Mouse (Mus musculus) embryonic fibroblast, embryonic 13.5 days (primary cell): Measurements from ENCODE around the gene Gpkow. TPM values are rescaled to one million over a fixed set of nuclear protein-coding genes. Genes with fewer than 3 reads are reported as not detected.
"Not testable (repeated sequence)": the region's sequence is repeated elsewhere in the genome, so short reads cannot be mapped to it uniquely, and the experiment has no call there.

Source experiments
- H3K27ac ChIP-seq: 2 replicates; pipeline ENCODE4 v1.5.1; 2012; ENCODE audit warnings: low read length, control low read depth, inconsistent platforms; ENCODE audit not compliant: insufficient read depth
- H3K4me1 ChIP-seq: 2 replicates; pipeline ENCODE4 v1.6.1; 2011; ENCODE audit warnings: low read length; ENCODE audit not compliant: control insufficient read depth, insufficient read depth
- H3K4me3 ChIP-seq: 2 replicates; pipeline ENCODE4 v1.5.1; 2011; ENCODE audit warnings: mild to moderate bottlenecking, control low read depth, low read length; ENCODE audit not compliant: insufficient read depth
- CTCF ChIP-seq: IDR thresholded peaks from 2 replicates; pipeline ENCODE4 v1.5.1; 2011; ENCODE audit warnings: mild to moderate bottlenecking, control low read depth, low read length, moderate library complexity, borderline replicate concordance; ENCODE audit not compliant: insufficient read depth
- POLR2A ChIP-seq: IDR thresholded peaks from 2 replicates; pipeline ENCODE4 v1.6.1; 2011; ENCODE audit warnings: low read depth, mild to moderate bottlenecking, control low read depth, low read length, moderate library complexity
- polyA plus RNA-seq: library from polyadenylated mRNA; stranded (reverse); fragments of >200 nt; gene quantifications from 2 replicates; pipeline ENCODE4 v1.2.4, GENCODE M21; 2011; ENCODE audit warnings: low read depth; ENCODE audit not compliant: missing spikeins, insufficient read length

Gene Gpkow
- polyA plus RNA-seq, 1 experiment: 26.0 TPM

DNA sequence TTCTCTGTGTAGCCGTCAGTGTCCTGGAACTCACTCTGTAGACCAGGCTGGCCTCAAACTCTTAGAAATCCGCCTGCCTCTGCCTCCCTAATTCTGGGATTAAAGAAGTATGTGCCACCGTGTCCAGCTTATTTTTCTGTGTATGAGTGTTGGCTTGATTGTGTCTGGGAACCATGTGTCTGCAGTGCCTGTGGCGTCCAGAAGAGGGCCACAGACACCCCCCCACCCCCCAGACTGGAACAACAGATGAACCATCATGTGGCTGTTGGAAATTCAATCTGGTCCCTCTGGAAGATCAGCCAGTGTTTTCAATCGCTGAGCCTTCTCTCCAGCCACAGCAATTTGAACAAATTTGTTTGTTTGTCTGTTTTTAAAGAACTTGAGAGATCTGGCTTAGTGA, 46.5 kb downstream of the Gpkow start:
- peaks cover 5% of the 10 kb centered on the region; the same call in 1 of the 2 replicates for H3K4me1 ChIP-seq
- H3K27ac ChIP-seq: no peak overlapping the region
- H3K4me3 ChIP-seq: no peak overlapping the region
- no peak for TF ChIP-seq POLR2A
- no peak for TF ChIP-seq CTCF

DNA sequence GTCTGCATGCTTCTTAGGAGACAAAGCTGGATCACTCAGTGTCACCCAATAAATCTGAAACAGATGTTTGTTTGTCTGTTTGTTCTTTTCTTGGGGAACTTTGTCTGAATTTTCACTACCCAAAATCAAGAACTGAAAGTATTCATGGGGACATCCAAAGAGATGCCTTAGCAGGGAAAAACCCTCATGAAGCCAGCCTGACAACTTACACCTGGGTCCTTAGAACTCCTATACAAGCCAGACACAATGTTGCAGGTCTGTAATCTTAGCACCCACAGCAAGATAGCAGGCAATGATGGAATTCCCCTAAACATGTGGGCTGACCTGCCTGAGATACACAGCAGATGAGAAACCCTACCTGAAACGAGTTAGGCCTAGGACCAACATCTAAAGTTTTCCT, 48.0 kb downstream of the Gpkow start:
- H3K27ac ChIP-seq: no peak overlapping the region
- no peak for TF ChIP-seq CTCF
- TF ChIP-seq POLR2A: no peak
- H3K4me1 ChIP-seq: peaks cover 4% of the 10 kb centered on the region; the same call in 1 of the 2 replicates
- H3K4me3 ChIP-seq: no peak overlapping the region

DNA sequence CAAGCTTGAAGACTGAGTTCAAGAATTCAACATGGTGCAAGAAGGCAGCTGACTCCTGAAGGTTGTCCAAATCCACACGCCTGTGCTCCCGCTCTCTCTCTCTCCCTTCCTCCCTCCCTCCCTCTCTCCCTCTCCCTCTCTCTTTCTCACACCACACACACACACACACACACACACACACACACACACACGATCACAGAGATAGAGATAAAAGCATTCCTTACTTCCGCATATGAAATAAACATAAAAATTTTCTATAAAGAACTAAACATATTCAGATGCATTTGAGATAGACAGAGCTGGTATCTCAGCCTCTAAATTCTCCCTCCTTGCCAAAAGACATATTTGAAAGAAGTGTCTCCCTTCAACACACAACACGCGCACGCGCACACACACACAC, 48.5 kb downstream of the Gpkow start:
- TF ChIP-seq CTCF: no peak
- TF ChIP-seq POLR2A: no peak
- Histone ChIP-seq H3K4me1 (no peaks in the 10 kb centered on the region), H3K27ac (no peak overlapping the region), H3K4me3 (no peak overlapping the region)

DNA sequence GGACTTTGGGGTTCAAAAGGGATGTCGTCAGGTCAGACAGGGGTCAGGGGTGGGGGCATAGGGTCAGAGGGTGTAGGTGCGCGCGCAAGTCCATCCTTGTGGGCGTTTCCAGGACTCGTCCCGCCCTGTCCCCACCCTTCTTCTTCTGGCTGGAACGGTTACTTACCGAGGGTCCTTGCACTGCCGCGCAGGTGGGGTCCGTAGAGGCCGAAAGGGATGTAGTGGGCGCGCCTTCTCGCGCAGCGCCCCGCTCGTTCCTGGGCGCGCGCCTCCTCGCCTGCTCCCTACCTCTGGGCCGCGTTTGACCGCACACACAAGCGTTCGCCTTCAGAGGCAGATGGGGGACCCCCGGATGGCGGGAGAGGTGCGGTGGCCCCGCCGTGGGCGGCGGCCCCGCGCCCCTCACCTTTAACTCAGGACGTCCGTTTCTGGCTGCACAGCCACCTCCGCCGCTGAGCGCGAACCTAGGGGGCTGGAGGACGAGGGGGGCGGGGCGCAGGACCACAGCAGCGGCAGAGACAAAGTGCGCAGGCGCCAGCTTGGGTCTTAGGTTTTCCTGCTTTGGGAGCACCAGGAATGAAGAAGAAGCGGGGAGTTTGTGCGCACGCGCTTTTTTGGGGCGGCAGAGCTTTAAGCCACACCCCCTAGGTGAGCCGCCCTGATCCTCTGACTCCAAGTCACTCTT, 53.6 kb downstream of the Gpkow start, which contains the start of gene Ccdc120:
Gene Ccdc120 (minus strand): TSS at position 474 of the 685 bp plus-strand sequence.
- Histone ChIP-seq H3K4me3 (peak within 1 kb of the TSS; percentile 93), H3K27ac (no peak within 1 kb of the TSS), H3K4me1 (no peaks in the 10 kb centered on the region)
- TF ChIP-seq POLR2A: no peak
- TF ChIP-seq CTCF: no peak

DNA sequence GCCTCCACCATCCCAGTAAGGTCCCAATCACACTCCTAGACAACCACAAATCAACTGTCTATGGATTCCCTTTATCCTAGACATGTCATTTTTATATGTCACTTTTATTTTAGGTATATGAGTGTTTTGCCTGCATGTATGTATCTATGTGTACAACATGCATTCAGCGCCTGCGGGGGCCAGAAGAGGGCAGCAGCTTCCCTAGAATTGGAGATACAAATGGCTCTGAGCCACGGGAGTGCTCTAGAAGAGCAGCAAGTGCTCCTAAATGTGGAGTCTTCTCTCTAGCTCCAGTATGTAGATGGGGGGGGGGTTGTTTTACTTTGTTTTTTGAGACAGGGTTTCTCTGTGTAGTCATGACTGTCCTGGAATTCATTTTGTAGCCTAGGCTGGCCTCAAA, 56.7 kb downstream of the Gpkow start:
- H3K4me3 ChIP-seq, H3K27ac ChIP-seq, H3K4me1 ChIP-seq: not testable (repeated sequence)

Other genes with a start within 250 kb of the Gpkow start
- not detected in 2 replicates for gene Foxp3, start 123.5 kb upstream of the Gpkow start, polyA plus RNA-seq
- gene Ppp1r3f, start 122.8 kb upstream of the Gpkow start, polyA plus RNA-seq: 2.9 and 3.1 TPM in 2 replicates
- 12.8 and 14.3 TPM in 2 replicates for gene Ccdc22, start 91.6 kb upstream of the Gpkow start, polyA plus RNA-seq
- gene Cacna1f, start 90.0 kb upstream of the Gpkow start, polyA plus RNA-seq: not detected in 2 replicates
- 0.18 and 0.19 TPM in 2 replicates for gene Syp, start 58.7 kb upstream of the Gpkow start, polyA plus RNA-seq
- gene Prickle3, start 39.9 kb upstream of the Gpkow start, polyA plus RNA-seq: 7.0 TPM in 2 replicates
- 305 and 316 TPM in 2 replicates for gene Plp2, start 25.7 kb upstream of the Gpkow start, polyA plus RNA-seq
- gene Magix, start 15.9 kb upstream of the Gpkow start, polyA plus RNA-seq: not detected in 2 replicates
- gene Wdr45, start 17.2 kb downstream of the Gpkow start, polyA plus RNA-seq: 29.0 and 32.3 TPM in 2 replicates
- gene Gm45208, start 25.1 kb downstream of the Gpkow start, polyA plus RNA-seq: not detected in 2 replicates
- 112 and 126 TPM in 2 replicates for gene Praf2, start 31.3 kb downstream of the Gpkow start, polyA plus RNA-seq
- 2.5 and 3.5 TPM in 2 replicates for gene Ccdc120, start 53.8 kb downstream of the Gpkow start, polyA plus RNA-seq
- 49.1 and 53.4 TPM in 2 replicates for gene Tfe3, start 65.4 kb downstream of the Gpkow start, polyA plus RNA-seq
- gene Gripap1, start 92.6 kb downstream of the Gpkow start, polyA plus RNA-seq: 37.7 and 42.1 TPM in 2 replicates
- 5.7 and 7.5 TPM in 2 replicates for gene Kcnd1, start 125.2 kb downstream of the Gpkow start, polyA plus RNA-seq
- 57.5 and 65.0 TPM in 2 replicates for gene Otud5, start 144.2 kb downstream of the Gpkow start, polyA plus RNA-seq
- gene Pim2, start 181.1 kb downstream of the Gpkow start, polyA plus RNA-seq: 4.0 and 4.3 TPM in 2 replicates
- 113 and 123 TPM in 2 replicates for gene Slc35a2, start 186.9 kb downstream of the Gpkow start, polyA plus RNA-seq
- gene Pqbp1, start 202.1 kb downstream of the Gpkow start, polyA plus RNA-seq: 90.2 and 103 TPM in 2 replicates
- 29.5 and 39.9 TPM in 2 replicates for gene Timm17b, start 202.2 kb downstream of the Gpkow start, polyA plus RNA-seq
- not detected in 2 replicates for gene Gm10491, start 210.7 kb downstream of the Gpkow start, polyA plus RNA-seq
- not detected in 2 replicates for gene Gm10490, start 212.4 kb downstream of the Gpkow start, polyA plus RNA-seq
- not detected in 2 replicates for gene Pcsk1n, start 222.7 kb downstream of the Gpkow start, polyA plus RNA-seq
- not detected in 2 replicates for gene Eras, start 231.5 kb downstream of the Gpkow start, polyA plus RNA-seq